Mouse (Mus musculus) ES-E14 (cell line): ENCODE data around the gene Ccng2.

ENCODE experiments used
- CHD2 ChIP-seq: IDR thresholded peaks from 2 replicates; pipeline ENCODE4 v1.6.1; 2014; ENCODE audit warnings: mild to moderate bottlenecking, low read depth, low read length, inconsistent platforms
- MAFK ChIP-seq: IDR thresholded peaks from 2 replicates; pipeline ENCODE4 v1.6.1; 2014; ENCODE audit warnings: mild to moderate bottlenecking, low read depth, low read length, inconsistent platforms; ENCODE audit not compliant: insufficient read depth
- ZC3H11A ChIP-seq: IDR thresholded peaks from 2 replicates; pipeline ENCODE4 v1.6.1; 2012; ENCODE audit warnings: low read depth, mild to moderate bottlenecking, inconsistent platforms, low read length, borderline replicate concordance
- ZNF384 ChIP-seq: IDR thresholded peaks from 2 replicates; pipeline ENCODE4 v1.6.1; 2012; ENCODE audit warnings: low read depth, low read length, inconsistent platforms

DNA sequence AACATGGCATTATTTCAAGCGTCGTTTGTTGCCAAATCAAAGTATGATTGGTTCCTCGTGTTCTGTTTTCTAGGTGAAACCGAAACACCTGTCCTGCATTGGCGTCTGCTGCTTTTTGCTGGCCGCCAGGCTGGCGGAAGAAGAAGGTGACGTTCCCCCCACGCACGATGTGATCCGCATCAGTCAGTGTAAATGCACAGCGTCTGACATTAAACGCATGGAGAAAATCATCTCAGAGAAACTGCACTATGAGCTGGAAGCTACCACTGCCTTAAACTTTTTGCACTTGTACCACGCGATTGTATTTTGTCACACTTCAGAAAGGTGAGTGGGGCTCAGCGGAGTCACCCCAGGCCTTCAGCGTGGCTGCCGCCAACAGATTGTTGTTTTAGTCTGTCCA lies 3.7 kb downstream of the Ccng2 start:
- TF ChIP-seq ZC3H11A (no peak), CHD2 (no peak), ZNF384 (no peak), MAFK (no peak)
